Mouse (Mus musculus): ENCODE results near the gene Tmem129. TPM values are rescaled to one million over a fixed set of nuclear protein-coding genes. Genes with fewer than 3 reads are reported as not detected.

The Tmem129 gene
- polyA plus RNA-seq, 1 experiment from 2014 or later = 40.5 TPM

- ChIA-PET CTCF (interaction anchor here (1.0 to 4.0 kb wide), 3 partner anchors 10 to 14 kb away, joined by 5 to 17 read pairs (median 8); no protein-coding TSS in a partner anchor), POLR2A (interaction anchor here (0.6 to 1.8 kb wide), 3 partner anchors 10 to 83 kb away, joined by 3 to 9 read pairs (median 4); partner anchors contain the start of genes Fam53a and Gm9903)
- no peak for DNase-seq (ENCODE audit: low read depth, low spot score)
- no peaks in the 10 kb centered on the region for H3K27me3 ChIP-seq
- ATAC-seq = no peak
- TF ChIP-seq CTCF (IDR thresholded peaks at IDR 0.05) = no peak
- in situ Hi-C loops (cut with MboI; ENCODE audit: low pct_unique_long_range_greater_than_20kb) = no loop called here
These were observed 6.7 kb downstream of the Tmem129 start for GRCm38 (mm10) chr5:33651541-33651920.

GRCm38 (mm10) chr5:33651017-33651416 is 7.2 kb downstream of the Tmem129 start:
- in situ Hi-C loops (cut with MboI; ENCODE audit: low pct_unique_long_range_greater_than_20kb) = no loop called here
- DNase-seq (ENCODE audit: low read depth, low spot score) (no peak), ATAC-seq (no peak)
- no peak for TF ChIP-seq CTCF (IDR thresholded peaks at IDR 0.05)
- POLR2A ChIA-PET = interaction anchor here (0.6 to 1.8 kb wide), 4 partner anchors 10 to 83 kb away, joined by 3 to 9 read pairs (median 4); partner anchors contain the start of genes Fam53a and Gm9903
- no peaks in the 10 kb centered on the region for H3K27me3 ChIP-seq
- CTCF ChIA-PET = interaction anchor here (2.5 to 4.0 kb wide), 2 partner anchors 10 to 13 kb away, joined by 8 to 17 read pairs; no protein-coding TSS in a partner anchor

DNA sequence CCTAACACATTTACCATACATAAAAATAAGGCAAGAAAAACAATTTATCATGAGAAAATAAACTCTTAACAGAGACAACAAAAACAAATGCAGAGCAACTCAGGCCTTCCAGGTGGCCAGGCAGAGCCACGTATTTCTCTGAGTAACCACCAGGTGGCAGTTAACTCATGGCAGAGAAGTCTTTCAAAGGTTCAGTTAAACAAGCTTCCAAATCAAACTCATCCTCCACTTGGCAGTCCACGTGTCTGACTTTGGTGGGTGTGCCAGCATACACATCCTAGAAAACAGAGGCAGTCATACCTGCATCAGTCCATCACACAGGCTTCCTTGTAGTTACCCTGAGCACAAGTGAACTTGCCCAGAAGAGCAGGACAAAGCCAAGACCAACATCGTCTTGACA is 17.6 kb downstream of the Tmem129 start:
- ChIA-PET POLR2A (interaction anchor here (0.8 to 1.4 kb wide), 2 partner anchors 11 to 133 kb away, joined by 3 to 4 read pairs; no protein-coding TSS in a partner anchor), CTCF (interaction anchor here (1.0 to 3.2 kb wide), 4 partner anchors 11 to 97 kb away, joined by 3 to 17 read pairs (median 6); partner anchors contain the start of gene Slbp)
- ATAC-seq (no peak), DNase-seq (ENCODE audit: low read depth, low spot score) (no peak)
- H3K27me3 ChIP-seq = no peaks in the 10 kb centered on the region
- TF ChIP-seq CTCF (IDR thresholded peaks at IDR 0.05) = peak; percentile 73
- in situ Hi-C loops (cut with MboI; ENCODE audit: low pct_unique_long_range_greater_than_20kb) = no loop called here

- ChIA-PET POLR2A (interaction anchor here (1.1 to 2.2 kb wide), 4 partner anchors 10 to 18 kb away, joined by 3 to 7 read pairs (median 3); partner anchors contain the start of genes Fam53a, Gm9903 and Slbp), CTCF (interaction anchor here (0.9 to 2.7 kb wide), 7 partner anchors 9 to 37 kb away, joined by 3 to 9 read pairs (median 6); partner anchors contain the start of gene Slbp)
- H3K27me3 ChIP-seq = no peaks in the 10 kb centered on the region
- TF ChIP-seq CTCF (IDR thresholded peaks at IDR 0.05) = no peak
- no peak for ATAC-seq
- in situ Hi-C loops (cut with MboI; ENCODE audit: low pct_unique_long_range_greater_than_20kb) = no loop called here
- DNase-seq (ENCODE audit: low read depth, low spot score) = no peak
These were observed 19.4 kb downstream of the Tmem129 start for GRCm38 (mm10) chr5:33638826-33639225.

GRCm38 (mm10) chr5:33637606-33638350 is 20.4 kb downstream of the Tmem129 start:
- ChIA-PET CTCF (interaction anchor here (1.1 to 2.7 kb wide), 5 partner anchors 10 to 35 kb away, joined by 5 to 9 read pairs (median 6); partner anchors contain the start of gene Slbp), POLR2A (interaction anchor here (1.1 to 2.2 kb wide), 4 partner anchors 9 to 19 kb away, joined by 3 to 7 read pairs (median 4); partner anchors contain the start of genes Fam53a, Gm9903 and Slbp)
- ATAC-seq (no peak), DNase-seq (ENCODE audit: low read depth, low spot score) (no peak)
- H3K27me3 ChIP-seq = no peaks in the 10 kb centered on the region
- in situ Hi-C loops (cut with MboI; ENCODE audit: low pct_unique_long_range_greater_than_20kb) = no loop called here
- TF ChIP-seq CTCF (IDR thresholded peaks at IDR 0.05) = no peak

DNA sequence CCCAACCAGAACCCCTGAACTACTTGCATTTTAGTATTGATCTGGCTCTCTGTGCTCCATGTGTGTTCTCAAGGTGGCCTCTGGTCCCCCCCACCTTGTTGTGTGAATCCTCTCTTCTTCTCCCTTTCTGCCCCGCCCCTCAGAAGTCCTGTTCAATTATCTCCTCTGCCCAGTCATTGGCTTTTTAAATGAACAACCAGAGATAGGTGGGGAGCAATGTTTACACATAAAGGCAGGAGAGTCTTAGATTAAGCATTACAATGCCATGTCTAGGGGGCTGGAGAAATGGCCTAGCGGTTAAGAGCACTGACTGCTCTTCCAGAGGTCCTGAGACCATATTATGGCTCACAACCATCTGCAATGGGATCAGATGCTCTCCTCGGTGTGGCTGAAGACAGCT is 22.9 kb downstream of the Tmem129 start:
- TF ChIP-seq CTCF (IDR thresholded peaks at IDR 0.05) = no peak
- ATAC-seq (no peak), DNase-seq (ENCODE audit: low read depth, low spot score) (no peak)
- CTCF ChIA-PET = no interaction called here
- POLR2A ChIA-PET = interaction anchor here (0.5 kb wide), 1 partner anchor 15 kb away, joined by 4 read pairs; no protein-coding TSS in a partner anchor
- no peaks in the 10 kb centered on the region for H3K27me3 ChIP-seq
- in situ Hi-C loops (cut with MboI; ENCODE audit: low pct_unique_long_range_greater_than_20kb) = no loop called here

DNA sequence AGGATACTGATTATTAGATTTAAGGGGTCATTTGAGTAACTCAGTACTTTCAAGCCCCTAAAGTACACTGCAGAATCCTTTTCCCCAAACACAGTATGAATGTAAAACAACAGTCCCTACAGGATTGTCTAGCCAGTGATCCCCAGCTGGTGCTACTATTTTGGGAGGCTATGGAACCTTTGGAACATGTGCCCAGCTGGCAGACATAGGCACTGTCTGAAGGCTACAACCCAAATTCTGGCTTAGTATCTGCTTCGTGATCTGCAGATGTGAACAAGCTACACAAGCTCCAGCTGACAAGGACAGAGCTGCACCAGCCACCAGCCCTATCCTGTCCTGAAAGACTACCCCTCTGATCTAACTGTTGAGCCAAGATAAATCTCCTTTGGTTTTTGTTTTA is 25.7 kb downstream of the Tmem129 start:
- no peak for ATAC-seq
- no peak for DNase-seq (ENCODE audit: low read depth, low spot score)
- in situ Hi-C loops (cut with MboI; ENCODE audit: low pct_unique_long_range_greater_than_20kb) = no loop called here
- ChIA-PET CTCF (no interaction called here), POLR2A (interaction anchor here (0.8 kb wide), 1 partner anchor 165 kb away, joined by 3 read pairs; no protein-coding TSS in a partner anchor)
- TF ChIP-seq CTCF (IDR thresholded peaks at IDR 0.05) = no peak
- H3K27me3 ChIP-seq = no peaks in the 10 kb centered on the region

- POLR2A ChIA-PET = interaction anchor here (1.0 to 2.1 kb wide), 3 partner anchors 12 to 21 kb away, joined by 3 to 18 read pairs (median 9); partner anchors contain the start of gene Slbp
- no peaks in the 10 kb centered on the region for H3K27me3 ChIP-seq
- ATAC-seq = no peak
- no peak for TF ChIP-seq CTCF (IDR thresholded peaks at IDR 0.05)
- no peak for DNase-seq (ENCODE audit: low read depth, low spot score)
- in situ Hi-C loops (cut with MboI; ENCODE audit: low pct_unique_long_range_greater_than_20kb) = no loop called here
- CTCF ChIA-PET = no interaction called here
These were observed 27.6 kb downstream of the Tmem129 start for GRCm38 (mm10) chr5:33630615-33631014.

- no peak for DNase-seq (ENCODE audit: low read depth, low spot score)
- in situ Hi-C loops (cut with MboI; ENCODE audit: low pct_unique_long_range_greater_than_20kb) = no loop called here
- peak; percentile 27 for ATAC-seq
- ChIA-PET CTCF (interaction anchor here (1.3 kb wide), 1 partner anchor 17 kb away, joined by 4 read pairs; no protein-coding TSS in a partner anchor), POLR2A (interaction anchor here (1.0 to 2.2 kb wide), 5 partner anchors 9 to 22 kb away, joined by 3 to 18 read pairs (median 7); partner anchors contain the start of gene Slbp)
- TF ChIP-seq CTCF (IDR thresholded peaks at IDR 0.05) = no peak
- H3K27me3 ChIP-seq = no peaks in the 10 kb centered on the region
These were observed 28.2 kb downstream of the Tmem129 start for GRCm38 (mm10) chr5:33630061-33630460.

GRCm38 (mm10) chr5:33629301-33629987 is 28.8 kb downstream of the Tmem129 start, which contains the start of the genes Fam53a and Gm9903:
TSS of gene Fam53a (minus strand) at chr5:33629635.
TSS of gene Gm9903 (plus strand) at chr5:33629925.
- ChIA-PET CTCF (interaction anchor here (1.3 kb wide), 1 partner anchor 18 kb away, joined by 4 read pairs; no protein-coding TSS in a partner anchor), POLR2A (interaction anchor here (0.6 to 2.2 kb wide), 5 partner anchors 9 to 66 kb away, joined by 3 to 9 read pairs (median 4); partner anchors contain the start of gene Slbp)
- TF ChIP-seq CTCF (IDR thresholded peaks at IDR 0.05) = no peak
- in situ Hi-C loops (cut with MboI; ENCODE audit: low pct_unique_long_range_greater_than_20kb) = no loop called here
- ATAC-seq (peak; percentile 94), DNase-seq (ENCODE audit: low read depth, low spot score) (peak; percentile 69)
- H3K27me3 ChIP-seq = no peaks in the 10 kb centered on the region
